Mouse (Mus musculus): ENCODE data around the gene Nme3. TPM values are rescaled to one million over a fixed set of nuclear protein-coding genes. Genes with fewer than 3 reads are reported as not detected.

Nme3 gene
- polyA plus RNA-seq, 1 experiment: 31.1 TPM

DNA sequence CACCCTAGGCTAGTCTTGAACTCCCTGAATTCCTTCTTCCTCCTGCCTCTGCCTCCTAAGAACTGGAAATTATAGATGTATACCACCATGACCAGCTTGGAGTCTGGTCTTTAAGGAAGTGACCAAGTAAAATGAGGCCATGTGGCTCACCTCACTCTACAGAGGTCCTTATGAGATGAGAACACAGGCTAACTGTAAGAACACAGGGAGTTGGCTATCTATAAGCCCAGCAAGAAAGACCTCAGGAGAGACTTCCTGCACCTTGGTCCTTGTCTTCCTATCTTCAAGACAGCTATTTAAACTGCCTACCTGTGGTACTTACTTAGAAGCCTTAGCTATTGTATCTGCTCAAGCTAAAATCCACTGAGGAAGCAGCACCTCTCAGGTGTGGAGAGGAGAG is 17.7 kb downstream of the Nme3 start:
- Histone ChIP-seq H3K36me3 (ENCODE audit: control insufficient read depth, insufficient read depth, low read length, poor library complexity, severe bottlenecking) (peaks cover 27% of the 10 kb centered on the region), H3K9ac (ENCODE audit: low read depth, poor library complexity, severe bottlenecking) (no peak overlapping the region), H3K4me1 (ENCODE audit: control insufficient read depth, insufficient read depth, low read length) (no peaks in the 10 kb centered on the region), H3K27me3 (ENCODE audit: control insufficient read depth, insufficient read depth, low read length, poor library complexity, severe bottlenecking) (no peaks in the 10 kb centered on the region), H3K9me3 (replicated peaks; ENCODE audit: control insufficient read depth, insufficient read depth, low read length, poor library complexity, severe bottlenecking) (no peaks in the 10 kb centered on the region), H3K27ac (ENCODE audit: insufficient read depth, low read length) (no peak overlapping the region), H3K4me3 (ENCODE audit: low read depth, low read length) (no peak overlapping the region)
- no peak for TF ChIP-seq POLR2A (IDR thresholded peaks at IDR 0.05; ENCODE audit: insufficient read depth, low read length)
- TF ChIP-seq EP300 (IDR thresholded peaks at IDR 0.05; ENCODE audit: insufficient read depth, low read depth, low read length): no peak
- TF ChIP-seq CTCF (IDR thresholded peaks at IDR 0.05; ENCODE audit: low read depth, low read length): no peak

DNA sequence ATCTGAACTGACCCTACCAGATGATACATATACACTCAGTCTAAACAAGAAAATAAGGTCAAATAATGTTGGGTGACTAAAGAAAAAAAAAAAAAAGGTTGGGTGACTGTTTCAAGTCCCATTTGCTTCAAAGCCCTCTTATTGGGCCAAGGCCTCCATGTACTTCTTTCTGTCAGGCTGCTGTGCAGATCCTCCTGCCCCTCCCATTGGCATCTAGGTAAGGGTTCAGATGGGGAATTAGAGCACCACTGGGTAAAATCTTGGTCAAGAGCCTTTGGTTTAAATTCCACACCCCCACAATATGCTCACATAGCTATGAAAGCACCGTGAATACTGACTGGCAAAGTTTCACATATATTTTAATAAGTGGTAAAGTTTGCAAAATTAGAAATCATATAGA is 26.9 kb downstream of the Nme3 start:
- Histone ChIP-seq H3K27ac (ENCODE audit: insufficient read depth, low read length) (no peak overlapping the region), H3K36me3 (ENCODE audit: control insufficient read depth, insufficient read depth, low read length, poor library complexity, severe bottlenecking) (peaks cover 24% of the 10 kb centered on the region), H3K9me3 (replicated peaks; ENCODE audit: control insufficient read depth, insufficient read depth, low read length, poor library complexity, severe bottlenecking) (no peaks in the 10 kb centered on the region), H3K4me3 (ENCODE audit: low read depth, low read length) (no peak overlapping the region), H3K27me3 (ENCODE audit: control insufficient read depth, insufficient read depth, low read length, poor library complexity, severe bottlenecking) (no peaks in the 10 kb centered on the region), H3K9ac (ENCODE audit: low read depth, poor library complexity, severe bottlenecking) (no peak overlapping the region), H3K4me1 (ENCODE audit: control insufficient read depth, insufficient read depth, low read length) (no peaks in the 10 kb centered on the region)
- TF ChIP-seq POLR2A (IDR thresholded peaks at IDR 0.05; ENCODE audit: insufficient read depth, low read length): no peak
- no peak for TF ChIP-seq CTCF (IDR thresholded peaks at IDR 0.05; ENCODE audit: low read depth, low read length)
- no peak for TF ChIP-seq EP300 (IDR thresholded peaks at IDR 0.05; ENCODE audit: insufficient read depth, low read depth, low read length)

DNA sequence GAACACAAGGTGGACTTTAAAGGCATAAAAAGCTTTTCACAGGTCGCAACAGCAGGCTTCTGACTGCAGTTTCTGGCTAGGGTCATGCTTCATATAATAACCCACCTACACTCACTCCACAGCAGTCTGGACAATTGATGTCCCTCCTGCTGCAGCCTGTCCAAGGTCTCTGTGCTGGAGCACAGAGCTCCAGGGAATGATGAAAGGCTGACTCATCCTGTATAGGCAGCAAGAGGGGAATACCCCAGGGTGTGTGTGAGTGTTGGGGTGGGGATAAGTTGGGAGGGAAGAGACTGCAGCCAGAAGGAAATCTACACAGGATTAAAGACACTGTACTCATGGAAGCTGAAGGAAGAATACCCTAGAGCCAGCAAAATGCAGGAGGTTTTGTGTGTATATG is 33.2 kb downstream of the Nme3 start:
- peaks cover 13% of the 10 kb centered on the region for H3K36me3 ChIP-seq (ENCODE audit: control insufficient read depth, insufficient read depth, low read length, poor library complexity, severe bottlenecking)
- TF ChIP-seq CTCF (IDR thresholded peaks at IDR 0.05; ENCODE audit: low read depth, low read length): no peak
- H3K4me1 ChIP-seq (ENCODE audit: control insufficient read depth, insufficient read depth, low read length): no peaks in the 10 kb centered on the region
- H3K4me3 ChIP-seq (ENCODE audit: low read depth, low read length): no peak overlapping the region
- H3K27me3 ChIP-seq (ENCODE audit: control insufficient read depth, insufficient read depth, low read length, poor library complexity, severe bottlenecking): no peaks in the 10 kb centered on the region
- no peak overlapping the region; the same call in 1 of the 2 replicates for H3K9ac ChIP-seq (ENCODE audit: low read depth, poor library complexity, severe bottlenecking)
- H3K9me3 ChIP-seq (replicated peaks; ENCODE audit: control insufficient read depth, insufficient read depth, low read length, poor library complexity, severe bottlenecking): no peaks in the 10 kb centered on the region
- peak overlapping the region; percentile 54; the same call in 1 of the 2 replicates for H3K27ac ChIP-seq (ENCODE audit: insufficient read depth, low read length)

DNA sequence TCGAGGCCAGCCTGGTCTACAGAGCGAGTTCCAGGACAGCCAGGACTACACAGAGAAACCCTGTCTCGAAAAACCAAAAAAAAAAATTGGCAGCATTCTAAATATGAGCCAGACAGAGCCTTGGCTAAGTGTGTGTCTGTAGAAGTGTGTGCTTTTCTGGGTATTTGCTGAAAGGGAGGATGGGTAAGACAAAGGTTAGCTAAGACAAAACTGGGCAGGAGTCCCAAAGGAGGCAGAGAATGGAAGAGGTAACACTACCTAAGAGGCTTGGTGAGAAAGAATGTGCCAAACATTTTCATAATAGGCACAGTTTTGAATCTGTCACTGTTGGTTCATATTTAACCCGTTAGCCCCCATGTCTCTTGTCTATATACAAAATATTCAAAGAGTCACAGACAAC is 36.1 kb downstream of the Nme3 start:
- Histone ChIP-seq H3K27ac (ENCODE audit: insufficient read depth, low read length) (no peak overlapping the region), H3K4me3 (ENCODE audit: low read depth, low read length) (no peak overlapping the region), H3K27me3 (ENCODE audit: control insufficient read depth, insufficient read depth, low read length, poor library complexity, severe bottlenecking) (no peaks in the 10 kb centered on the region), H3K4me1 (ENCODE audit: control insufficient read depth, insufficient read depth, low read length) (no peaks in the 10 kb centered on the region), H3K36me3 (ENCODE audit: control insufficient read depth, insufficient read depth, low read length, poor library complexity, severe bottlenecking) (peaks cover 6% of the 10 kb centered on the region; the same call in 1 of the 2 replicates), H3K9me3 (replicated peaks; ENCODE audit: control insufficient read depth, insufficient read depth, low read length, poor library complexity, severe bottlenecking) (no peaks in the 10 kb centered on the region), H3K9ac (ENCODE audit: low read depth, poor library complexity, severe bottlenecking) (no peak overlapping the region)
- no peak for TF ChIP-seq CTCF (IDR thresholded peaks at IDR 0.05; ENCODE audit: low read depth, low read length)
- TF ChIP-seq EP300 (IDR thresholded peaks at IDR 0.05; ENCODE audit: insufficient read depth, low read depth, low read length): no peak
- no peak for TF ChIP-seq POLR2A (IDR thresholded peaks at IDR 0.05; ENCODE audit: insufficient read depth, low read length)

DNA sequence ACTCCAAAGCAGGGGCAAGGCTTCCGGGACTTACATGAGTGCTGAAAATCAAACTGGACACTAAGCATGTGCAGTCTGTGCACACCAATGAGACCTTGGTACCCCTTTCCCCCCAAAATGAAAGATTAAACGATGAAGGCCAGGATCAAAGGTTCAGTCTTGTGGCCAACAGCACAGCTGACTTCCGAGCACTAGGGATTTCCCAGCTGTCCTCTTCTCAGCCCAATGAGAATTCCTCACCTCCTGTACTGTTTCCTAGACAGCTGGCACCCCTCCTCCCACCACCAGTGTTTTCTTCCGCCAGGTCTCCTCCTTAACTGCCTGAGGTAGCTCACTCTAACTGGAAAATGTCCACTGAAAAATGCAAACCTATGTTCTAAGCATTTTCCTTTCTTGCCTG is 36.9 kb downstream of the Nme3 start:
- Histone ChIP-seq H3K27ac (ENCODE audit: insufficient read depth, low read length) (no peak overlapping the region), H3K27me3 (ENCODE audit: control insufficient read depth, insufficient read depth, low read length, poor library complexity, severe bottlenecking) (no peaks in the 10 kb centered on the region), H3K9me3 (replicated peaks; ENCODE audit: control insufficient read depth, insufficient read depth, low read length, poor library complexity, severe bottlenecking) (no peaks in the 10 kb centered on the region), H3K4me3 (ENCODE audit: low read depth, low read length) (no peak overlapping the region), H3K4me1 (ENCODE audit: control insufficient read depth, insufficient read depth, low read length) (no peaks in the 10 kb centered on the region), H3K36me3 (ENCODE audit: control insufficient read depth, insufficient read depth, low read length, poor library complexity, severe bottlenecking) (0 out of 2 replicates have a peak, but pooled peaks cover 2% of the 10 kb centered on the region), H3K9ac (ENCODE audit: low read depth, poor library complexity, severe bottlenecking) (no peak overlapping the region)
- no peak for TF ChIP-seq CTCF (IDR thresholded peaks at IDR 0.05; ENCODE audit: low read depth, low read length)
- TF ChIP-seq EP300 (IDR thresholded peaks at IDR 0.05; ENCODE audit: insufficient read depth, low read depth, low read length): no peak
- no peak for TF ChIP-seq POLR2A (IDR thresholded peaks at IDR 0.05; ENCODE audit: insufficient read depth, low read length)

DNA sequence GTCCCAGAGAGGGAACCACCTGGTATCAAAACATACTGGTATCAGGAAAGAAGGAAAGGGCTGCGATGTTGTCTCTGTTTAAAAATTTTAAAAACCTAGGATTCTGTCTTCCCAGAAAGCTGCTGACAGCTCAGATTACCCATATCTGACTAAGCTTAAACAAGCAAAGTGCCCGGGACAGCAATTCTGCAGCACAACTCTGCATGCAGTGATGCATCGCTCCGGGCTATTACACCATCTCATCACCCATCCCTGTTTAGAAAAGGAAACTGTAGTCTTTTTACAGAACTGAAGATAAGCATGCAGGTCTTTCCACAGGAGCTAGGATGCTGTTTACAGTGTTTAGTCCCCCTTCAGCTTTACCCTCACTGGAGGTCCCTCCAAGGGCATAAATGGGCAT is 38.6 kb downstream of the Nme3 start:
- no peaks in the 10 kb centered on the region for H3K4me1 ChIP-seq (ENCODE audit: control insufficient read depth, insufficient read depth, low read length)
- 0 out of 2 replicates have a peak, but pooled peaks cover 2% of the 10 kb centered on the region for H3K36me3 ChIP-seq (ENCODE audit: control insufficient read depth, insufficient read depth, low read length, poor library complexity, severe bottlenecking)
- TF ChIP-seq CTCF (IDR thresholded peaks at IDR 0.05; ENCODE audit: low read depth, low read length): no peak
- no peak for TF ChIP-seq POLR2A (IDR thresholded peaks at IDR 0.05; ENCODE audit: insufficient read depth, low read length)
- TF ChIP-seq EP300 (IDR thresholded peaks at IDR 0.05; ENCODE audit: insufficient read depth, low read depth, low read length): no peak
- no peak overlapping the region for H3K27ac ChIP-seq (ENCODE audit: insufficient read depth, low read length)
- no peak overlapping the region for H3K9ac ChIP-seq (ENCODE audit: low read depth, poor library complexity, severe bottlenecking)
- no peaks in the 10 kb centered on the region for H3K9me3 ChIP-seq (replicated peaks; ENCODE audit: control insufficient read depth, insufficient read depth, low read length, poor library complexity, severe bottlenecking)
- H3K27me3 ChIP-seq (ENCODE audit: control insufficient read depth, insufficient read depth, low read length, poor library complexity, severe bottlenecking): no peaks in the 10 kb centered on the region
- no peak overlapping the region for H3K4me3 ChIP-seq (ENCODE audit: low read depth, low read length)
